Mouse (Mus musculus) mesoderm, embryonic 11.5 days (tissue): ENCODE results near the gene Zbtb48.
A peak's percentile ranks its signal among the peaks of the same experiment; 100 is the strongest.

ENCODE experiments used
- DNase-seq: peaks from one replicate; pipeline ENCODE4 v3.0.0-alpha.2; 2012; ENCODE audit warnings: low read depth, low spot score

Zbtb48 gene

DNA sequence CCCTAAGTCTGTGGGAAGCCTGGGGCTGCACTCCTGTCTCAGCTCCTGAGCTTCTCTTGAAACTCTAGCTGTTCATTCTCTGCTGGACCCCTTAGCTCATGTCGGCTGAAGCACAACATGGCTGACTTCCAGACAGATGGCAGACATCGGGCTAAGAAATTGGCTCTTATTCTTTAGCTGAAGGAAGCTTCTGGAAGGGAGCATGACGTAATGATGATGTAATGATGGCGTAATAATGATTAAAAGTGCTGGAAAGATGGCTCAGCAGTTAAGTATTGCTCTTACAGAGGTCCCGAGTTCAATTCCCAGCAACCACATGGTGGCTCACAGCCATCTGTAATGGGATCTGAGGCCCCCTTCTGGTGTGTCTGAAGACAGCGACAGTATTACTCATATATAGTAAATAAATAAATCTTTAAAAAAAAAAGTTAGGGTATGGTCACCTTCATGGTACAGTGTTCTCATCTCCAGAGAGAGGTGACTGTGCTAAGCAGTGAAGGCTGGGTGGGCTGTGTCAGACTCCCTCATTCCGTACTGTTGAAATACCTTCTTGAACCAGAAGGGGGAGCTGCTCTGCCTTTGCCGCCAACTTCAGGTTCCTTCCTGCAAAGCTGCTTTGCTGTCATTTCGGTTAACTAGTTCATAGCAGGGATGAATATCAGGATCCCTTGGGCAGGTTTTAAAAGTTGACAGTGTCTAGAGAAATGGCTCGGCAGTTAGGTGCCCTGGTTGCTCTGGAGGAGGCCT, 55.1 kb downstream of the Zbtb48 start:
- DNase-seq, result peak; percentile 58
